26 mouse cellular contexts compared by ENCODE assay signal in genomic region chr8:93563551-93563950, GRCm38 (mm10). TPM values are rescaled to one million over a fixed set of nuclear protein-coding genes. Genes with fewer than 3 reads are reported as not detected.
A peak's percentile ranks its signal among the peaks of the same experiment; 100 is the strongest.
DNase-seq lines count a peak whose midpoint lies in the region; ATAC-seq and TF ChIP-seq lines count a peak whose summit lies in the region.
"Had no signal": no experiment of that assay in that cellular context is flagged by ENCODE, and none has a peak within 500 bp of the region (broad histone marks: within the 10 kb centered on the region; RNA-seq: fewer than 3 reads in every experiment).

No protein-coding gene starts in this region.

- no peak for ATAC-seq in intestine, embryonic 14.5 days (replicated peaks; ENCODE audit: low FRiP score, low TSS enrichment, low read depth)
- ATAC-seq in intestine, embryonic 15.5 days, result no peak
- ATAC-seq: CD4-positive, CD25-positive, alpha-beta regulatory T cell, adult 4 months; hindbrain, embryonic 16.5 days; midbrain, embryonic 15.5 days; Patski had no signal

- H3K4me1 ChIP-seq in intestine, embryonic 14.5 days (replicated peaks; ENCODE audit: control insufficient read depth, insufficient read depth, low read length), result no peaks in the 10 kb centered on the region
- no peaks in the 10 kb centered on the region for H3K4me1 ChIP-seq in intestine, embryonic 15.5 days (replicated peaks)
- H3K4me1 ChIP-seq in embryonic facial prominence, embryonic 10.5 days, result peaks cover 3% of the 10 kb centered on the region
- no peaks in the 10 kb centered on the region for H3K4me1 ChIP-seq in thymus, adult 2 months (replicated peaks; ENCODE audit: control insufficient read depth, insufficient read depth, low read length)
- H3K4me1 ChIP-seq: heart, embryonic 15.5 days; limb, embryonic 12.5 days; liver, embryonic 13.5 days had no signal

- H3K4me3 ChIP-seq in intestine, embryonic 14.5 days (ENCODE audit: low read depth, low read length), result no peak overlapping the region
- no peak overlapping the region for H3K4me3 ChIP-seq in intestine, embryonic 15.5 days (replicated peaks)
- H3K4me3 ChIP-seq in embryonic facial prominence, embryonic 10.5 days, result no peak overlapping the region
- no peak overlapping the region for H3K4me3 ChIP-seq in thymus, adult 2 months (ENCODE audit: control insufficient read depth, insufficient read depth, low read length)
- H3K4me3 ChIP-seq: heart, embryonic 15.5 days; limb, embryonic 12.5 days; liver, embryonic 13.5 days; midbrain, embryonic 15.5 days; neural tube, embryonic 15.5 days had no signal

- no peak overlapping the region for H3K9ac ChIP-seq in intestine, embryonic 14.5 days (ENCODE audit: low read length)
- no peak overlapping the region for H3K9ac ChIP-seq in intestine, embryonic 15.5 days
- H3K9ac ChIP-seq: heart, embryonic 15.5 days; limb, embryonic 12.5 days; liver, embryonic 13.5 days; lung, embryonic 14.5 days; midbrain, embryonic 15.5 days; neural tube, embryonic 15.5 days had no signal

- TF ChIP-seq POLR2A in thymus, adult 2 months (IDR thresholded peaks at IDR 0.05; ENCODE audit: control insufficient read depth, extremely low read depth, insufficient read depth, low read length, poor library complexity), result no peak

- intact Hi-C loops in gastrocnemius, postnatal 36 days (cut with DNase I), result no loop called here

- WGBS in intestine, embryonic 14.5 days, result 81% methylated on average over 7 of the region's 7 CpGs
- WGBS in intestine, embryonic 15.5 days, result 89% methylated on average over 7 of the region's 7 CpGs
- WGBS in embryonic facial prominence, embryonic 10.5 days, result 85% methylated on average over 7 of the region's 7 CpGs
- WGBS in thymus, adult 2 months, result 85% methylated on average over 7 of the region's 7 CpGs

- DNase-seq in cerebellum, adult 11-12 months, result peak; percentile 20
- no peak for DNase-seq in cerebellum, adult 11 months
- peak; percentile 3 for DNase-seq in intestine, embryonic 14.5 days (ENCODE audit: low spot score)
- peak; percentile 74 for DNase-seq in brain, adult 2 months (ENCODE audit: low read depth, low spot score)
- peak; percentile 4 for DNase-seq in embryonic facial prominence, embryonic 10.5 days (ENCODE audit: low spot score)
- DNase-seq in gastrocnemius, postnatal 36 days, result no peak
- DNase-seq in thymus, adult 2 months, result no peak
- DNase-seq: adrenal gland, postnatal 10 days; heart, adult 18-20 months; heart, postnatal 4 days; kidney, adult 18-20 months; kidney, postnatal 10 days; liver, embryonic 13.5 days; lung, embryonic 14.5 days; lung, postnatal 36 days; thymus, postnatal 4 days had no signal

- no peaks in the 10 kb centered on the region for H3K36me3 ChIP-seq in intestine, embryonic 14.5 days (ENCODE audit: control insufficient read depth, insufficient read depth, low read length)
- H3K36me3 ChIP-seq in intestine, embryonic 15.5 days, result no peaks in the 10 kb centered on the region
- no peaks in the 10 kb centered on the region for H3K36me3 ChIP-seq in embryonic facial prominence, embryonic 10.5 days (replicated peaks)
- H3K36me3 ChIP-seq in thymus, adult 2 months (ENCODE audit: control insufficient read depth, insufficient read depth, low read length), result no peaks in the 10 kb centered on the region
- H3K36me3 ChIP-seq: heart, embryonic 15.5 days; limb, embryonic 12.5 days; liver, embryonic 13.5 days; midbrain, embryonic 15.5 days; neural tube, embryonic 15.5 days had no signal

- H3K27ac ChIP-seq in intestine, embryonic 14.5 days (ENCODE audit: low read depth), result no peak overlapping the region
- H3K27ac ChIP-seq in intestine, embryonic 15.5 days, result no peak overlapping the region
- H3K27ac ChIP-seq in embryonic facial prominence, embryonic 10.5 days (replicated peaks), result no peak overlapping the region
- H3K27ac ChIP-seq in thymus, adult 2 months (ENCODE audit: control insufficient read depth, insufficient read depth, low read length), result no peak overlapping the region
- H3K27ac ChIP-seq: heart, embryonic 15.5 days; limb, embryonic 12.5 days; liver, embryonic 13.5 days; midbrain, embryonic 15.5 days; neural tube, embryonic 15.5 days had no signal

- H3K27me3 ChIP-seq in intestine, embryonic 14.5 days (replicated peaks; ENCODE audit: control insufficient read depth, insufficient read depth, low read length), result no peaks in the 10 kb centered on the region
- H3K27me3 ChIP-seq in intestine, embryonic 15.5 days (replicated peaks), result no peaks in the 10 kb centered on the region
- no peaks in the 10 kb centered on the region for H3K27me3 ChIP-seq in embryonic facial prominence, embryonic 10.5 days (replicated peaks; ENCODE audit: low read depth, poor library complexity, severe bottlenecking)
- no peaks in the 10 kb centered on the region for H3K27me3 ChIP-seq in thymus, adult 2 months (ENCODE audit: control insufficient read depth, insufficient read depth, low read length)
- H3K27me3 ChIP-seq: heart, embryonic 15.5 days; limb, embryonic 12.5 days; liver, embryonic 13.5 days; midbrain, embryonic 15.5 days; neural tube, embryonic 15.5 days had no signal

- H3K4me2 ChIP-seq in intestine, embryonic 14.5 days (ENCODE audit: low read length), result no peak overlapping the region
- no peak overlapping the region for H3K4me2 ChIP-seq in intestine, embryonic 15.5 days (replicated peaks)
- H3K4me2 ChIP-seq: heart, embryonic 15.5 days; limb, embryonic 12.5 days; liver, embryonic 13.5 days; lung, embryonic 14.5 days; midbrain, embryonic 15.5 days; neural tube, embryonic 15.5 days had no signal

- no peaks in the 10 kb centered on the region for H3K9me3 ChIP-seq in intestine, embryonic 14.5 days (ENCODE audit: control insufficient read depth, low read length)
- H3K9me3 ChIP-seq in intestine, embryonic 15.5 days, result no peaks in the 10 kb centered on the region
- peaks cover 3% of the 10 kb centered on the region for H3K9me3 ChIP-seq in embryonic facial prominence, embryonic 10.5 days
- H3K9me3 ChIP-seq: heart, embryonic 15.5 days; midbrain, embryonic 15.5 days; neural tube, embryonic 15.5 days had no signal

- TF ChIP-seq CTCF in thymus, adult 2 months (IDR thresholded peaks at IDR 0.05; ENCODE audit: borderline replicate concordance, control insufficient read depth, extremely low read depth, insufficient read depth, low read length, poor library complexity), result no peak

RNA-seq across cellular contexts. Expression of gene Ces5a, which starts 27.9 kb away (rescaled TPM):
- polyA plus RNA-seq in intestine, embryonic 14.5 days (2014; fragmentation: Nextera tagmentation; extraction: Ambion mirVana), result not detected in 2 replicates
- polyA plus RNA-seq in intestine, embryonic 15.5 days (2015; fragmentation: Nextera tagmentation; extraction: Ambion mirVana), result not detected in 2 replicates
- polyA plus RNA-seq in embryonic facial prominence, embryonic 10.5 days (2016; fragmentation: Nextera tagmentation; extraction: Ambion mirVana), result not detected in 2 replicates
- under 1 TPM in 1 of 2 experiments, not detected in 1; 0.77 TPM for total RNA-seq in gastrocnemius, postnatal 36 days (2021)
- polyA plus RNA-seq in thymus, adult 2 months (2012; rRNA removed), result 1.1 TPM in 2 replicates
- total RNA-seq: ES-E14; heart, adult 18-20 months; megakaryocyte-erythroid progenitor cell, adult 5-6 weeks had no signal
- polyA plus RNA-seq: CD4-positive, CD25-positive, alpha-beta regulatory T cell, adult 4 months; limb, embryonic 12.5 days; liver, embryonic 13.5 days; lung, embryonic 14.5 days; Patski had no signal

Comparison
In these comparisons a context has a peak if more than half of its experiments do, and no peak if none do; other contexts are left out.
1. DNase-seq: peak in cerebellum, adult 11-12 months (single experiment), intestine, embryonic 14.5 days (single experiment), brain, adult 2 months (single experiment) and embryonic facial prominence, embryonic 10.5 days (single experiment); none in cerebellum, adult 11 months (single experiment), gastrocnemius, postnatal 36 days (0 of 2) and thymus, adult 2 months (single experiment).